Mouse (Mus musculus) limb, embryonic 10.5 days (tissue): Measurements from ENCODE around the gene Myzap. TPM values are rescaled to one million over a fixed set of nuclear protein-coding genes. Genes with fewer than 3 reads are reported as not detected.

ENCODE experiments used
- DNase-seq: peaks from one replicate; pipeline ENCODE4 v3.0.0-alpha.2; 2017; ENCODE audit warnings: low spot score
- H3K27ac ChIP-seq: fragments of 300-500 bp; sonication (generic); 2 replicates; pipeline ENCODE4 v1.5.1; 2016; ENCODE audit warnings: mild to moderate bottlenecking
- H3K27me3 ChIP-seq: fragments of 300-500 bp; sonication (generic); 2 replicates; pipeline ENCODE4 v1.6.1; 2016; ENCODE audit warnings: low read depth, mild to moderate bottlenecking; ENCODE audit not compliant: poor library complexity, severe bottlenecking
- H3K36me3 ChIP-seq: fragments of 300-500 bp; sonication (generic); 2 replicates; pipeline ENCODE4 v1.6.1; 2016; ENCODE audit warnings: mild to moderate bottlenecking, moderate library complexity
- H3K4me1 ChIP-seq: fragments of 300-500 bp; sonication (generic); 2 replicates; pipeline ENCODE4 v1.6.1; 2016
- H3K4me3 ChIP-seq: fragments of 300-500 bp; sonication (generic); 2 replicates; pipeline ENCODE4 v1.5.1; 2016; ENCODE audit warnings: mild to moderate bottlenecking, moderate library complexity
- H3K9me3 ChIP-seq: fragments of 300-500 bp; sonication (generic); replicated peaks from 2 replicates; pipeline ENCODE4 v1.6.1; 2016; ENCODE audit warnings: mild to moderate bottlenecking
- WGBS: fragments of 180-500 bp; shearing (Covaris S2); methylation state at CpG from one replicate; pipeline ENCODE4 v1.1.7; 2016; 5-methylcytosine and 5-hydroxymethylcytosine counted together
- polyA plus RNA-seq: library from polyadenylated mRNA; unstranded; fragments of >200 nt; fragmentation: Nextera tagmentation; extraction: Ambion mirVana; gene quantifications from 2 replicates; pipeline ENCODE4 v1.2.1, GENCODE M21; 2016

Gene Myzap
- polyA plus RNA-seq, 1 experiment from 2014 or later: 5.8 TPM

GRCm38 (mm10) chr9:71519836-71520235 lies 72.3 kb downstream of the Myzap start:
- Histone ChIP-seq H3K4me3 (no peak overlapping the region), H3K36me3 (no peaks in the 10 kb centered on the region), H3K27ac (no peak overlapping the region), H3K4me1 (peaks cover 8% of the 10 kb centered on the region), H3K27me3 (peaks cover 74% of the 10 kb centered on the region), H3K9me3 (no peaks in the 10 kb centered on the region)
- DNase-seq: no peak
- 78% methylated on average over 3 of the region's 3 CpGs for WGBS

- Histone ChIP-seq H3K36me3 (no peaks in the 10 kb centered on the region), H3K27ac (no peak overlapping the region), H3K9me3 (no peaks in the 10 kb centered on the region), H3K4me3 (no peak overlapping the region), H3K27me3 (peaks cover 51% of the 10 kb centered on the region), H3K4me1 (peaks cover 19% of the 10 kb centered on the region)
- 91% methylated on average over 4 of the region's 4 CpGs for WGBS
- DNase-seq: no peak
Observed at GRCm38 (mm10) chr9:71517487-71517886, 74.7 kb downstream of the Myzap start.

- H3K4me3 ChIP-seq: no peak overlapping the region
Observed at GRCm38 (mm10) chr9:71515862-71516261, 76.3 kb downstream of the Myzap start.

GRCm38 (mm10) chr9:71513566-71513965 lies 78.6 kb downstream of the Myzap start:
- WGBS: 50% methylated on average over 4 of the region's 4 CpGs
- DNase-seq: peak; percentile 67

More at GRCm38 (mm10) chr9:71515862-71516261, 76.3 kb downstream of the Myzap start:
- Histone ChIP-seq H3K27me3 (peaks cover 45% of the 10 kb centered on the region), H3K36me3 (no peaks in the 10 kb centered on the region), H3K4me1 (peaks cover 28% of the 10 kb centered on the region), H3K9me3 (no peaks in the 10 kb centered on the region), H3K27ac (no peak overlapping the region)
- WGBS: 92% methylated on average over 4 of the region's 4 CpGs
- no peak for DNase-seq

GRCm38 (mm10) chr9:71512899-71513298 lies 79.3 kb downstream of the Myzap start:
- no peak for DNase-seq
- H3K27me3 ChIP-seq: peaks cover 41% of the 10 kb centered on the region
- WGBS: 49% methylated on average over 10 of the region's 10 CpGs
- H3K9me3 ChIP-seq: no peaks in the 10 kb centered on the region
- 0 out of 2 replicates have a peak overlapping the region, but pooled peaks have one; percentile 9 for H3K27ac ChIP-seq
- peaks cover 28% of the 10 kb centered on the region for H3K4me1 ChIP-seq
- H3K36me3 ChIP-seq: no peaks in the 10 kb centered on the region
- no peak overlapping the region for H3K4me3 ChIP-seq

More at GRCm38 (mm10) chr9:71513566-71513965, 78.6 kb downstream of the Myzap start:
- Histone ChIP-seq H3K27me3 (peaks cover 47% of the 10 kb centered on the region), H3K36me3 (no peaks in the 10 kb centered on the region), H3K4me3 (no peak overlapping the region), H3K9me3 (no peaks in the 10 kb centered on the region), H3K4me1 (peaks cover 28% of the 10 kb centered on the region), H3K27ac (no peak overlapping the region; the same call in 1 of the 2 replicates)

GRCm38 (mm10) chr9:71498391-71499182 lies 93.6 kb downstream of the Myzap start:
- Histone ChIP-seq H3K4me1 (peaks cover 53% of the 10 kb centered on the region), H3K4me3 (no peak overlapping the region), H3K27me3 (peaks cover 20% of the 10 kb centered on the region; the same call in 1 of the 2 replicates), H3K9me3 (no peaks in the 10 kb centered on the region), H3K27ac (peak overlapping the region; percentile 50; the same call in 1 of the 2 replicates), H3K36me3 (no peaks in the 10 kb centered on the region)
- no peak for DNase-seq
- WGBS: 53% methylated on average over 10 of the region's 10 CpGs

- H3K36me3 ChIP-seq: no peaks in the 10 kb centered on the region
- H3K27me3 ChIP-seq: peaks cover 12% of the 10 kb centered on the region; the same call in 1 of the 2 replicates
- H3K27ac ChIP-seq: peak overlapping the region; percentile 70
- peaks cover 60% of the 10 kb centered on the region for H3K4me1 ChIP-seq
- 55% methylated on average over 2 of the region's 2 CpGs for WGBS
- H3K9me3 ChIP-seq: no peaks in the 10 kb centered on the region
- no peak overlapping the region for H3K4me3 ChIP-seq
- DNase-seq: no peak
Observed at GRCm38 (mm10) chr9:71496637-71497036, 95.5 kb downstream of the Myzap start.

- Histone ChIP-seq H3K27me3 (peaks cover 12% of the 10 kb centered on the region; the same call in 1 of the 2 replicates), H3K9me3 (no peaks in the 10 kb centered on the region), H3K36me3 (no peaks in the 10 kb centered on the region), H3K27ac (no peak overlapping the region), H3K4me1 (peaks cover 55% of the 10 kb centered on the region), H3K4me3 (no peak overlapping the region)
- no peak for DNase-seq
- 61% methylated on average over 5 of the region's 5 CpGs for WGBS
Observed at GRCm38 (mm10) chr9:71493771-71494170, 98.4 kb downstream of the Myzap start.

- Histone ChIP-seq H3K27me3 (peaks cover 12% of the 10 kb centered on the region; the same call in 1 of the 2 replicates), H3K9me3 (no peaks in the 10 kb centered on the region), H3K4me1 (peaks cover 42% of the 10 kb centered on the region), H3K36me3 (no peaks in the 10 kb centered on the region), H3K27ac (peak overlapping the region; percentile 66), H3K4me3 (no peak overlapping the region)
- no peak for DNase-seq
- 63% methylated on average over 15 of the region's 15 CpGs for WGBS
Observed at GRCm38 (mm10) chr9:71492296-71493025, 99.7 kb downstream of the Myzap start.

GRCm38 (mm10) chr9:71490076-71490475 lies 102.1 kb downstream of the Myzap start:
- 53% methylated on average over 3 of the region's 3 CpGs for WGBS
- Histone ChIP-seq H3K4me3 (no peak overlapping the region), H3K4me1 (peaks cover 27% of the 10 kb centered on the region), H3K9me3 (no peaks in the 10 kb centered on the region), H3K36me3 (no peaks in the 10 kb centered on the region), H3K27me3 (0 out of 2 replicates have a peak, but pooled peaks cover 6% of the 10 kb centered on the region), H3K27ac (no peak overlapping the region)
- DNase-seq: no peak

GRCm38 (mm10) chr9:71486127-71486526 lies 106.0 kb downstream of the Myzap start:
- H3K27me3 ChIP-seq: no peaks in the 10 kb centered on the region

GRCm38 (mm10) chr9:71485475-71486094 lies 106.6 kb downstream of the Myzap start, which contains the start of gene Polr2m:
TSS of gene Polr2m (minus strand) at chr9:71485935.
- no peaks in the 10 kb centered on the region for H3K27me3 ChIP-seq
- peak within 1 kb of the TSS; percentile 100 for H3K27ac ChIP-seq
- DNase-seq: peak; percentile 98
- under 1% methylated on average over 70 of the region's 70 CpGs for WGBS
- H3K9me3 ChIP-seq: no peaks in the 10 kb centered on the region
- H3K4me1 ChIP-seq: peaks cover 10% of the 10 kb centered on the region
- H3K4me3 ChIP-seq: peak within 1 kb of the TSS; percentile 95
- peaks cover 35% of the 10 kb centered on the region for H3K36me3 ChIP-seq

More at GRCm38 (mm10) chr9:71486127-71486526, 106.0 kb downstream of the Myzap start:
- Histone ChIP-seq H3K36me3 (peaks cover 30% of the 10 kb centered on the region), H3K4me3 (peak overlapping the region; percentile 95), H3K9me3 (no peaks in the 10 kb centered on the region), H3K27ac (peak overlapping the region; percentile 100), H3K4me1 (peaks cover 10% of the 10 kb centered on the region)
- DNase-seq: no peak
- 41% methylated on average over 7 of the region's 7 CpGs for WGBS
